Mouse (Mus musculus): ENCODE measurements at regions not wholly inside any gene's neighbourhood (a gene's known extent, or its start where the extent isn't known, plus 50 kb on each side); places are given as distances from the start of the nearest gene placed in this dataset.

DNA sequence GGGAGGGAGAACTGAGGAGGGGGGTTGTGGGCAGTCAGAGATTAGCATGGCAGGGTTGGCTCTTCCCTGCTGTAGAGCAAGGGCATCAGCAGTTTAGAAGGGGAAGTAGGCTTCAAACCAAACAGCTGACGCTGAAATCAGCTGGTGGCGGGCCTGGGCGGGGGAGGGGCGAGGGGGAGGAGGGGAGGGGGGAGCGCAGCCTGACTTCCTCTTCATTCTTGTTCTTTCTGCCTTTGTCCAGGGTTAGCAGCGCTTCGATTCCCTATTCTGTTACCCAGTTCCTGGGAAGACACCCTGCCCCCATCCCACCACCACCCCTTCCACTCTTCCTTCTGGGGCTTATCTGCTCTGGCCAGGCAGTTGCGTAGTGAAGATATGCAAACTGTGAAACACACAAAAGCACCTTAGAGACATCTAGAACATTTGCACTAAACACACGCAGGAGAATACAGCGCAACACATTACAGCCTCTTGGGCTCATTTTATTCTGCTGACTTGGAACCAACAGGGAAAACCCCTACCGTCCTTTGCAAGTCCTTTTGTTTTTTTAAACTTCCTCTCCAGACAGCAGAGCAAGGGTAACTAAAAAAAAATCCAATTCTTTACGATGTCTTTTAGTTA is 93.3 kb upstream of the Marcks start:
- TF ChIP-seq CTCF (IDR thresholded peaks at IDR 0.05) (no peak), POLR2A (IDR thresholded peaks at IDR 0.05; ENCODE audit: insufficient read depth, low read depth, low read length) (no peak), EP300 (IDR thresholded peaks at IDR 0.05; ENCODE audit: insufficient read depth, low read depth, low read length) (no peak)
